Mouse (Mus musculus): ENCODE data around the gene Ms4a6d. TPM values are rescaled to one million over a fixed set of nuclear protein-coding genes. Genes with fewer than 3 reads are reported as not detected.

Gene Ms4a6d
- 4.6 and 4.8 TPM in 2 replicates for polyA plus RNA-seq (2014; fragmentation: Nextera tagmentation; extraction: Ambion mirVana)

GRCm38 (mm10) chr19:11604603-11605002, at the start of gene Ms4a6d:
TSS of gene Ms4a6d (minus strand) at chr19:11604849.
- no peaks in the 10 kb centered on the region for H3K27me3 ChIP-seq (ENCODE audit: control insufficient read depth, insufficient read depth, low read length)
- 86% methylated on average over 2 of the region's 2 CpGs for WGBS
- ATAC-seq (ENCODE audit: low FRiP score) (no peak), DNase-seq (ENCODE audit: low spot score) (no peak)
- H3K27ac ChIP-seq (ENCODE audit: low read depth, low read length): no peak within 1 kb of the TSS
- H3K4me3 ChIP-seq (ENCODE audit: low read depth, low read length): no peak within 1 kb of the TSS
- no peaks in the 10 kb centered on the region for H3K4me1 ChIP-seq (replicated peaks; ENCODE audit: control insufficient read depth, insufficient read depth, low read length)
- H3K9me3 ChIP-seq (ENCODE audit: control insufficient read depth, low read length): no peaks in the 10 kb centered on the region
- no peaks in the 10 kb centered on the region for H3K36me3 ChIP-seq (ENCODE audit: control insufficient read depth, insufficient read depth, low read length)
- no peak within 1 kb of the TSS for H3K4me2 ChIP-seq (replicated peaks; ENCODE audit: low read depth, low read length)
- H3K9ac ChIP-seq (ENCODE audit: low read depth, low read length): no peak within 1 kb of the TSS

- H3K9me3 ChIP-seq (ENCODE audit: control insufficient read depth, low read length): no peaks in the 10 kb centered on the region
- H3K9ac ChIP-seq (ENCODE audit: low read depth, low read length): no peak overlapping the region
- DNase-seq (ENCODE audit: low spot score) (no peak), ATAC-seq (ENCODE audit: low FRiP score) (no peak)
- H3K4me1 ChIP-seq (replicated peaks; ENCODE audit: control insufficient read depth, insufficient read depth, low read length): no peaks in the 10 kb centered on the region
- H3K27ac ChIP-seq (ENCODE audit: low read depth, low read length): no peak overlapping the region
- H3K4me3 ChIP-seq (ENCODE audit: low read depth, low read length): no peak overlapping the region
- 82% methylated on average over 4 of the region's 4 CpGs for WGBS
- no peaks in the 10 kb centered on the region for H3K36me3 ChIP-seq (ENCODE audit: control insufficient read depth, insufficient read depth, low read length)
- no peak overlapping the region for H3K4me2 ChIP-seq (replicated peaks; ENCODE audit: low read depth, low read length)
- H3K27me3 ChIP-seq (ENCODE audit: control insufficient read depth, insufficient read depth, low read length): no peaks in the 10 kb centered on the region
These were observed 44.9 kb upstream of the Ms4a6d start for GRCm38 (mm10) chr19:11649564-11649963.

DNA sequence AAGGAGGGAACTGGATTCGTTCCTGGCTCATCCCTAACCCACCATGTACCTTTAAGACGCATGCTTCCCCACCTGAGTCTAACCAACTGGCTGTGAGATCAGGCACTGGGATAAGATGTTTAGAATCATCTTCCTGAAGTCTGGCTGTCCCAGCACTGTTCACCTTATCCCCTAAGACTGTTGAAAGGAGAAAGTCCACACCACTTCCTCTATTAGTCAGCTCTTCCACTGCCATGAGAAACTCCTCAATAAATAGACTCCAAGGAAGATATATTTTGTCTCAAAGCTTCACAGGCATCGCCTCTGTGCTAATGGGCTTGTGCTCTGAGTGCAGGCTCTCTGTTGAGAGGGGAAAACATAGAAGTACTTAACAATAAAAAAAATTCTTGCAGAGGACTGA, 41.5 kb upstream of the Ms4a6d start:
- ATAC-seq (ENCODE audit: low FRiP score) (no peak), DNase-seq (ENCODE audit: low spot score) (no peak)
- Histone ChIP-seq H3K4me3 (ENCODE audit: low read depth, low read length) (no peak overlapping the region), H3K36me3 (ENCODE audit: control insufficient read depth, insufficient read depth, low read length) (no peaks in the 10 kb centered on the region), H3K27me3 (ENCODE audit: control insufficient read depth, insufficient read depth, low read length) (no peaks in the 10 kb centered on the region), H3K4me1 (replicated peaks; ENCODE audit: control insufficient read depth, insufficient read depth, low read length) (no peaks in the 10 kb centered on the region), H3K9ac (ENCODE audit: low read depth, low read length) (no peak overlapping the region), H3K27ac (ENCODE audit: low read depth, low read length) (no peak overlapping the region), H3K4me2 (replicated peaks; ENCODE audit: low read depth, low read length) (no peak overlapping the region), H3K9me3 (ENCODE audit: control insufficient read depth, low read length) (no peaks in the 10 kb centered on the region)
- 89% methylated on average over 3 of the region's 3 CpGs for WGBS

DNA sequence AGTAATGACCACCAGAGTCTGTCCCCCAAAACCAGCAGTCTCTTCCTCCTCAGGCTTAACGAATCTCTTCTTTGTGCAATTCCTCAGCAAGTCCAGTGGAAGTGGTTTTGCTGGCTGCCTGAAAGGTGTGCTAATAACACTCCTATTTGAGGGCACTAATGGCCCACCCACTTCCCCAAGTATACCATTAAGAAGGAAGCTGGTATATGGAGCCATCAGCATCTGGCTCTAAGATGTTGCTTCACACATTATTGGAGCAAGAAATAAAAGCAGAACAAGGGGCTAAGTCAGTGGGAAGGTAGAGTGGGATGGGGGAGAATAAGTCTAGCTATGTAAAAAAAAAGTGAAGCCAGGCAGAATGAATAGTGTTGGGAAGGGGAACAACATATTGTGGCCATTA, 36.1 kb upstream of the Ms4a6d start, which contains the start of gene Ms4a3:
Gene Ms4a3, minus strand, starts transcription at position 120 of the 400 bp plus-strand sequence.
- DNase-seq (ENCODE audit: low spot score) (no peak), ATAC-seq (ENCODE audit: low FRiP score) (no peak)
- Histone ChIP-seq H3K4me1 (replicated peaks; ENCODE audit: control insufficient read depth, insufficient read depth, low read length) (no peaks in the 10 kb centered on the region), H3K27me3 (ENCODE audit: control insufficient read depth, insufficient read depth, low read length) (no peaks in the 10 kb centered on the region), H3K4me3 (ENCODE audit: low read depth, low read length) (no peak within 1 kb of the TSS), H3K36me3 (ENCODE audit: control insufficient read depth, insufficient read depth, low read length) (no peaks in the 10 kb centered on the region), H3K4me2 (replicated peaks; ENCODE audit: low read depth, low read length) (no peak within 1 kb of the TSS), H3K27ac (ENCODE audit: low read depth, low read length) (no peak within 1 kb of the TSS), H3K9ac (ENCODE audit: low read depth, low read length) (no peak within 1 kb of the TSS), H3K9me3 (ENCODE audit: control insufficient read depth, low read length) (no peaks in the 10 kb centered on the region)
- 73% methylated on average over 1 of the region's 1 CpGs for WGBS

DNA sequence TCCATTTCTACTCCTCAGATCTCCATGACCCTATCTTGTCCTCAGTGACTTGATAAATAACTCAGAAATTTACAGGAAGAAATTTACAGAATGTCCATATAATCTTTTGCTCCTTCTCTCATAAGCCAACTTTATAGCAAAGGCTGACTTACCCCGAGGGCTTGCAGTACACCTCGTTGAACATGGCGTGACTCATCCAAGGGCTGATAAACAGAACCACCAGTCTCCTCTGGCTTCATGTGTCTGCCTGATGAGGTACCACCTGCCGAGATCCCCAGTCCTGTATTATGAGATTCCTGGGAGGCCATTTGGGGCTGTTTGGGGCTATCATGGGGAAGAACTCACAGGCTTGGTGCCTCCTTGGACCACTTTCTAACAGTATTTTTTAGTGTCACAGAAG, 34.4 kb upstream of the Ms4a6d start:
- Histone ChIP-seq H3K4me2 (replicated peaks; ENCODE audit: low read depth, low read length) (no peak overlapping the region), H3K4me3 (ENCODE audit: low read depth, low read length) (no peak overlapping the region), H3K9me3 (ENCODE audit: control insufficient read depth, low read length) (no peaks in the 10 kb centered on the region), H3K27me3 (ENCODE audit: control insufficient read depth, insufficient read depth, low read length) (no peaks in the 10 kb centered on the region), H3K27ac (ENCODE audit: low read depth, low read length) (no peak overlapping the region), H3K9ac (ENCODE audit: low read depth, low read length) (no peak overlapping the region), H3K36me3 (ENCODE audit: control insufficient read depth, insufficient read depth, low read length) (no peaks in the 10 kb centered on the region), H3K4me1 (replicated peaks; ENCODE audit: control insufficient read depth, insufficient read depth, low read length) (no peaks in the 10 kb centered on the region)
- DNase-seq (ENCODE audit: low spot score) (no peak), ATAC-seq (ENCODE audit: low FRiP score) (no peak)
- WGBS: 75% methylated on average over 4 of the region's 4 CpGs

- no peak overlapping the region for H3K4me3 ChIP-seq (ENCODE audit: low read depth, low read length)
- H3K9me3 ChIP-seq (ENCODE audit: control insufficient read depth, low read length): no peaks in the 10 kb centered on the region
- ATAC-seq (ENCODE audit: low FRiP score): no peak
- H3K4me1 ChIP-seq (replicated peaks; ENCODE audit: control insufficient read depth, insufficient read depth, low read length): no peaks in the 10 kb centered on the region
- no peaks in the 10 kb centered on the region for H3K36me3 ChIP-seq (ENCODE audit: control insufficient read depth, insufficient read depth, low read length)
- no peak overlapping the region for H3K9ac ChIP-seq (ENCODE audit: low read depth, low read length)
- no peak overlapping the region for H3K4me2 ChIP-seq (replicated peaks; ENCODE audit: low read depth, low read length)
- DNase-seq (ENCODE audit: low spot score): no peak
- no peak overlapping the region for H3K27ac ChIP-seq (ENCODE audit: low read depth, low read length)
- WGBS: 81% methylated on average over 5 of the region's 5 CpGs
- no peaks in the 10 kb centered on the region for H3K27me3 ChIP-seq (ENCODE audit: control insufficient read depth, insufficient read depth, low read length)
These were observed 30.9 kb upstream of the Ms4a6d start for GRCm38 (mm10) chr19:11635572-11635971.

- Histone ChIP-seq H3K4me3 (ENCODE audit: low read depth, low read length) (no peak overlapping the region), H3K27ac (ENCODE audit: low read depth, low read length) (no peak overlapping the region), H3K9ac (ENCODE audit: low read depth, low read length) (no peak overlapping the region), H3K27me3 (ENCODE audit: control insufficient read depth, insufficient read depth, low read length) (no peaks in the 10 kb centered on the region), H3K4me1 (replicated peaks; ENCODE audit: control insufficient read depth, insufficient read depth, low read length) (no peaks in the 10 kb centered on the region), H3K36me3 (ENCODE audit: control insufficient read depth, insufficient read depth, low read length) (no peaks in the 10 kb centered on the region), H3K4me2 (replicated peaks; ENCODE audit: low read depth, low read length) (no peak overlapping the region), H3K9me3 (ENCODE audit: control insufficient read depth, low read length) (no peaks in the 10 kb centered on the region)
- 80% methylated on average over 2 of the region's 2 CpGs for WGBS
- ATAC-seq (ENCODE audit: low FRiP score) (no peak), DNase-seq (ENCODE audit: low spot score) (no peak)
These were observed 29.7 kb upstream of the Ms4a6d start for GRCm38 (mm10) chr19:11634330-11634729.

- H3K9me3 ChIP-seq (ENCODE audit: control insufficient read depth, low read length): no peaks in the 10 kb centered on the region
- H3K27me3 ChIP-seq (ENCODE audit: control insufficient read depth, insufficient read depth, low read length): no peaks in the 10 kb centered on the region
- H3K4me3 ChIP-seq (ENCODE audit: low read depth, low read length): no peak overlapping the region
- no peaks in the 10 kb centered on the region for H3K4me1 ChIP-seq (replicated peaks; ENCODE audit: control insufficient read depth, insufficient read depth, low read length)
- 86% methylated on average over 1 of the region's 1 CpGs for whole genome bisulfite sequencing
- H3K9ac ChIP-seq (ENCODE audit: low read depth, low read length): no peak overlapping the region
- no peak overlapping the region for H3K4me2 ChIP-seq (replicated peaks; ENCODE audit: low read depth, low read length)
- no peak overlapping the region for H3K27ac ChIP-seq (ENCODE audit: low read depth, low read length)
- no peaks in the 10 kb centered on the region for H3K36me3 ChIP-seq (ENCODE audit: control insufficient read depth, insufficient read depth, low read length)
- ATAC-seq (ENCODE audit: low FRiP score): no peak
- no peak for DNase-seq (ENCODE audit: low spot score)
These were observed 29.1 kb upstream of the Ms4a6d start for GRCm38 (mm10) chr19:11633732-11634131.

- no peaks in the 10 kb centered on the region for H3K27me3 ChIP-seq (ENCODE audit: control insufficient read depth, insufficient read depth, low read length)
- no peak overlapping the region for H3K27ac ChIP-seq (ENCODE audit: low read depth, low read length)
- DNase-seq (ENCODE audit: low spot score) (no peak), ATAC-seq (ENCODE audit: low FRiP score) (no peak)
- H3K9me3 ChIP-seq (ENCODE audit: control insufficient read depth, low read length): no peaks in the 10 kb centered on the region
- H3K4me1 ChIP-seq (replicated peaks; ENCODE audit: control insufficient read depth, insufficient read depth, low read length): no peaks in the 10 kb centered on the region
- no peak overlapping the region for H3K4me3 ChIP-seq (ENCODE audit: low read depth, low read length)
- 73% methylated on average over 5 of the region's 5 CpGs for WGBS
- H3K9ac ChIP-seq (ENCODE audit: low read depth, low read length): no peak overlapping the region
- no peak overlapping the region for H3K4me2 ChIP-seq (replicated peaks; ENCODE audit: low read depth, low read length)
- H3K36me3 ChIP-seq (ENCODE audit: control insufficient read depth, insufficient read depth, low read length): no peaks in the 10 kb centered on the region
These were observed 20.6 kb upstream of the Ms4a6d start for GRCm38 (mm10) chr19:11625231-11625630.
